Mouse (Mus musculus): ENCODE measurements around the gene Eif3d.

Gene Eif3d

DNA sequence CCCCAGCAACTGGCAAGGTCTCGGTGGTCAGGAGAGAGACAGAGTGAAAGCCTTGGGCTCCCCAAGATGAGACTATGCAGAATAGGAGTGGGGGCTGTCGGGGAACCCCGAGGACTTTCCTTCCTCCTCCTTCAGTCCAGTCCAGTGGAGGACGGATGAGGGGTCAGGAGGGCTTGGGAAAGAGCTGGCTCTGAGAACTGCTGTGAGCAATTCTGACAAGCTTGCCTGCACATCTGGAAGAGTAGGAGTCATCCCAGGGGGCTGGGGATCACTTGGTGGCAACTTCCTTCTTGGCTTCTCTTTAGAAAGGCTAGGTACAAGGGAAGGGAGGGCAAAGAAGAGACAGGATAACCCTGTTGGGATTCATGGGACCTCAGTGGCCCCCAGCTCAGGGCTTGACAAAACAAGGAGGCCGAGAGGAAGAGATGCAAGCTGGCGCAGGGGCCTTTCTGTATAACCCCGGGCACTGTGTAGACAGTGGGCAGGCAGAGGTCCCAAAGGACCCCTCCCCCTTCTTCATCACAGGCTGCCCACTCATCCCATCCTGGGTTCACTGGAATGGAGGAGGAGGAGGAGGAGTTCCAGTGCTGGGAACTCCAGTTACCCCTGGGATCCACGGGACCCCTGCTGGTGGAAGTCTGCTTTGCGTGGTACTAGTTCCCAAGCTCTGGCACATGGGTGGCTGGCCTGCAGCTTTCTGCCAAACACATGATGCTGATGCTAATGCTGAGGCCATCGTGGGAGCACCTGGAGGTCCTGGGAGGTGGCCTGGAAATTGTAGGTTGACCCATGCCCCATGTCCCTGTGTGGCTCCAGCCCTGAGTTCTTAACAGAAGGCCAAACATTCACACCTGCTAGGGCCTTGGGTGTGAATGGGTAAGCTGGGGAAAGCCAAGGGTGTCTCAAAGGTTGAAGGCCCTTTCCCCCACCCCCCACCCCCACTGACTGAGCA, 49.8 kb downstream of the Eif3d start:
- DNase-seq (ENCODE audit: low read depth, low spot score), result peak; percentile 43

DNA sequence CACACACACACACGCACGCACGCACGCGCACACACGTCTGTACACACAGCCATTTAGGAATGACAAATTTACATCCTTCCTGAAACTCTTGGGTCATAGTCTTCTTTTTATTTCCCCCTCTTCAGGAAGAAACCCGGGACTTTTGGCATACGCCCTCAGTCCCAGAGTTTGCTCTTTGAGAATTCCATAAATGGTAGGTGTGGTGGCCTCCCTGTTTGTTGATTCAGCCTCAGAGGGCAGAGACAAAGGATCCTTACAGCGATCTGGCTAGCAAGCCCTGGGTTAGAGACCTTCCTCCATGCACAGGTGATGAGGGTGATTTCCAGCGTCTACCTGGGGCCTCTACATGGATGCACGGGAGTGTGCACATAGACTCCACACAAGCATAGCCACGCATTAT, 51.2 kb downstream of the Eif3d start:
- no peak for DNase-seq (ENCODE audit: low read depth, low spot score)

DNA sequence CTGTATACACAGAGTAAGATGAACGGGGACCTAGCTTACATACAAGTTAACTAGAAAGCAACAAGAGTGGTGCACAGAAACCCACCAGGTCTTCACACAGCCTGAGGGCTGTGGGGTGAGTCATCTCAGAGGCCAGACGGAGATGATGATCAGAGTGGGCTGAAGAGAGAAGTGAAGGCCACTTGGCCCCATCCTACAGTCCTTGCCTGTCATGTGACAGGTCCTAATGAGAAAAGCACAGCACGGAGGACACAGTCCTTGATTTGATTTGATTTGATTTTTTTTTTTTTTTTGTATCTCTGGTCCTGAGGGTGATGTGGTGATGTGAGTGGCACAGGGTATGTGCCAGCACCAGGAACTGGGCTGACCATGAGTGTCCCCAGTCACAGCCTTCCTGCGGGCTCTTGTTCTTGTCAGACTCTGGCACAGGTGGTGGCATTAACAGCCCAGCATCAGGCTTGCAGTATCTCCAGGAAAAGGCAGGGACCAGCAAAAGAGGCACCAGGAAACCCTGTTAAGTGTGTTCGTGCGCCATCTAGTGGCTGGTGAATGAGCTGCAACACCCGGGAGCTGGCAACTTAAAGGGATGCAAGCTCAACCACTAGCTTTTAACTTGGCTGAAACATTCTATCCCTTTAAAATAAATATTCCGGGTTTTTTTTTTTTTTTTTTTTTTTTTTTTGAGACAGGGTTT, 53.6 kb downstream of the Eif3d start:
- DNase-seq (ENCODE audit: low read depth, low spot score), result peak; percentile 90

DNA sequence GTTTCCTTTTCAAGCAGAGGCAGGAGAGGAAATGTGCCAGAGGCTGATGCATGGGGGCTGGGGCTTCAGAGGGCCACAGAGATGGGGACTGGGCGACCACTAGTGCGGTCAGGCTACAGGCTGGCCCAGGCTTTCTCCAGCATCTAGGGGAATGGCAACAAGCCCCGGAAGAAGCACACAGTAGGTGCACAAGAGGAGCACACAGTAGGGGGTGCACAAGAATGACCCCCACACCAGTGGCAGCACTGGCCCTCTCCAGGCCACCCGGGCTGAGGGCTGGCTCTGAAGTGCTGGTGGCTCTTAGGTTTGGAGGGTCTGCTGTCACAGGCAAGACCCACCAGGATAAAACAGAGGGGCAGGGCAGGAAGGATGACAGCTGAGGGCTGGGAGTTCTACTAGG, 55.3 kb downstream of the Eif3d start:
- no peak for DNase-seq (ENCODE audit: low read depth, low spot score)

DNA sequence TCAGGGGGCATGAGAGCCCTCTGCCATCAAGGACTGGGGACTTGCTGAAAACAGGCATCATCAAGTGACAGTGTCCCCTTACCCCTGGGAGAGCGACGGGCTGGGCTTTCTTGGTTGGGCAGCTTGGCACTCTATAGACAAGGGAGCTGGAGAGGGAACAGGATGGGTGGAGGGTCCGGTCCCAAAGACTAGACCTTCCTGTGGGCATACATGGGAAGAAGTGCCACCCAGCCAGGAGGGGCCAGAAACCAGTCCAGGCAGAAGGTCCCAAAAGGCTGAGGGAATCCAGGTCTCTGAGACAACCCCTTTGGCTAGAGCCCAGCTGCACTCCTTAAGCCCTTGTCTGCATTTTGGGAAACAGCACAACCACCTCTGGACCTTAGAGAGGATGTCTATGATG, 56.1 kb downstream of the Eif3d start:
- DNase-seq (ENCODE audit: low read depth, low spot score), result no peak

DNA sequence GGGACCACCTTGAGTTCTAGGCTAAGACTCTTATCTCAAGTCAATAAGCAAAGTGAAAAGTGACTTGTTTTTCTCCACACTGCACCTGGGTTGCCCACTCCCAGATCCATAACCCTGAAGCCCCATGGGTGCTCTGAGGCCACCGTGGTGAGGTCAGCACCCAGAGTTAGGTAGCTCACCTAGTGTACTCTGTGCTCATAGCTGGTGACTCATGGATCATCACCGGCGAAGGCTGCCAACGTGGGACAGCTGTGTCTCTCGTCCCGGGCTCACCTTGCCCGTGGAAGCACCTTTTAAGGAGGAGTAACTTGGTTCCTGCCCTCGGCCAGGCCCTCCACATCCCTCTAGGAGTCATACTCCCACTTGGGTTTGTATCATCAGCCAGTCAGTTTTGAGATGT, 57.6 kb downstream of the Eif3d start:
- no peak for DNase-seq (ENCODE audit: low read depth, low spot score)

DNA sequence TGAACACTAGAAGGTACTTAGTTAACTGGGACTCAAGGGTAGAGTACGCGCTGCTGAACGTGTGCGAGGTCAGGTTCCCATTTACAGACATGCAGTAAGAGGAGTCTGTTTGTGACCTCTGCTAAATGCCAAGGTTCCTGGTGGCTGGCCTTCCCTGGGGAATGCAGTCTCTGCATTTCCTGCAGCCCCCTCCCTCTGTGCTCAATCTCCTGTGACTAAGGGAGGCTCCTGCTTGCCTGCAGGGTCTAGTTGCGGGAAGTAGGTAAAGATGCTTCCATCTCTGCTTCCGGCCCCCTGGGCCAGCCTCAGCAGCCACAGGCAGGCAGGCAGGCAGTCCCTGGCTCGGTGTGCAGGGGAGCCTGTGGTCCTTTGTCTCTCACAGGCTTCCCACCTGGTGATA, 58.0 kb downstream of the Eif3d start:
- no peak for DNase-seq (ENCODE audit: low read depth, low spot score)

DNA sequence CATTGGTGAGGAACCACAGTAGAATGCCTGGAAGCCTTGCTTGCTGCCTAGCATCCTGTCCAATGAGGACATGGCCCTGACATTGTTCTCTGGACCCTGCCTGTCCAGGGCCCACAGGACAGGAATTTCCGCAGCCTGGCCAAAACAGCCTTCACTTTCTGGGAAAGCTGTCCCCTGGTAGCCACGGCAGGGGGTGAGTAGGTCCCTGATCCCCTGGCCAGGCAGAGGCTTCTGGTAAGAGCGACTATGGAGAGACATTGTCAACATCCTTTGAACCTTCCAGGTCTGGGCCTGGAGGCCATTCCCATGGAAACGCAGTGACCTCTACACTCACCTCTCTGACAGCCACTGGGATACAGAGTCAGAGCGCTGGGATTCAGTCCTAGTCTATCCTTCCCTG, 58.6 kb downstream of the Eif3d start:
- no peak for DNase-seq (ENCODE audit: low read depth, low spot score)

DNA sequence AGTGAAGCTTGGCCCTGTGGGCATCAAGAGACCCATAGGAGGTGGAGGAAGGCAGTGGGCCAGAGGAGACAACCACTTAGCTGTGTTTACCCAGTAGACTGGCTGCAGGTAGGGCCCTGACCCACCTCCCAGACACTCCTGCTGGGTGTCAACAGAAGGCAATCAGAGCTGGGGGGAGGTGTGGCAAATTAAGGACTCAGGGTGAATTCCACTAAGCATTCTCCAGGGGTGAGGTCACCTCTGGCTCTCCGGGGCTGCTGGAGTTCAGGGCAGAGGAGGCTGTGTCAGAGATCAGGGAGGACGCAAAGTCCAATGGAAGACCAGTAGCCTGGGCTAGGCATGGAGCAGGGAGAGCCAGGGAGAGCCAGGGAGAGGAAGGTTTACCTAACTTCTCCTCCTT, 59.5 kb downstream of the Eif3d start:
- no peak for DNase-seq (ENCODE audit: low read depth, low spot score)
